Mouse (Mus musculus) heart, postnatal 10 days (tissue): Measurements from ENCODE around the gene Rpl41. TPM values are rescaled to one million over a fixed set of nuclear protein-coding genes. Genes with fewer than 3 reads are reported as not detected.

ENCODE experiments used
- DNase-seq, 2 experiments: peaks; one replicate each; pipeline ENCODE4 v3.0.0; 2021
- intact Hi-C: fragments of 180-260 bp; cut with DNase I; formaldehyde crosslinking; loops from one replicate; pipeline ENCODE4 v1.15.1; 2025
- microRNA-seq, 2 experiments: library from miRNA; unstranded; fragments of <30 nt; microRNA quantifications; one replicate each; pipeline ENCODE4 v1.2.0; 2022
- total RNA-seq, 2 experiments: library from RNA; stranded (reverse); gene quantifications; 2 replicates each; pipeline ENCODE4 v1.2.3; 2021

The Rpl41 gene
- total RNA-seq, 2 experiments from 2014 or later, result 2,064 to 2,152 TPM

GRCm38 (mm10) chr10:128504012-128504411, 45.1 kb downstream of the Rpl41 start:
- DNase-seq, result no peak
- intact Hi-C loops, result no loop called here

GRCm38 (mm10) chr10:128503532-128503931, 45.6 kb downstream of the Rpl41 start:
- no peak for DNase-seq
- intact Hi-C loops, result no loop called here

GRCm38 (mm10) chr10:128502341-128502740, 46.8 kb downstream of the Rpl41 start:
- DNase-seq, result peak in 1 of 2 experiments; percentile 35
- intact Hi-C loops, result no loop called here

GRCm38 (mm10) chr10:128499116-128499671, 49.9 kb downstream of the Rpl41 start:
- peak; percentile 81 to 85 for DNase-seq
- intact Hi-C loops, result loop anchor here (2.0 kb wide), 1 partner anchor 26 kb away; the partner anchor contains the start of gene Esyt1

GRCm38 (mm10) chr10:128498590-128498989, 50.5 kb downstream of the Rpl41 start, which contains the start of gene Myl6b:
Myl6b (minus strand) TSS chr10:128498685.
- intact Hi-C loops, result loop anchor here (2.0 kb wide), 1 partner anchor 26 kb away; the partner anchor contains the start of gene Esyt1
- peak; percentile 97 to 98 for DNase-seq

Small RNAs within 50 kb of the gene (microRNA-seq; reads per million reads assigned to microRNA genes)
- 0 to 0.35 reads per million in 2 experiments for gene Gm47275
- 0.24 to 0.35 reads per million in 2 experiments for gene Mir6916
- 0 to 0.47 reads per million in 2 experiments for gene Mir6917

Other genes with a start within 250 kb of the Rpl41 start
- gene Pan2, start 246.0 kb downstream of the Rpl41 start, total RNA-seq, result 10 to 100 TPM; 16.5 to 17.5 TPM
- 10 to 100 TPM; 78.3 to 95.1 TPM for gene Cnpy2, start 226.8 kb downstream of the Rpl41 start, total RNA-seq
- 1,000 to 10,000 TPM; 1,017 to 1,070 TPM for gene Cs, start 211.6 kb downstream of the Rpl41 start, total RNA-seq
- 100 to 1,000 TPM; 156 to 159 TPM for gene Coq10a, start 180.3 kb downstream of the Rpl41 start, total RNA-seq
- 10 to 100 TPM; 43.1 to 43.7 TPM for gene Ankrd52, start 172.2 kb downstream of the Rpl41 start, total RNA-seq
- not detected for gene Slc39a5, start 148.1 kb downstream of the Rpl41 start, total RNA-seq
- 10 to 100 TPM; 42.5 to 44.7 TPM for gene Nabp2, start 137.8 kb downstream of the Rpl41 start, total RNA-seq
- gene Rnf41, start 137.6 kb downstream of the Rpl41 start, total RNA-seq, result 10 to 100 TPM; 24.0 to 24.8 TPM
- 10 to 100 TPM; 83.6 to 95.9 TPM for gene Smarcc2, start 90.1 kb downstream of the Rpl41 start, total RNA-seq
- gene Myl6, start 55.2 kb downstream of the Rpl41 start, total RNA-seq, result 100 to 1,000 TPM; 500 to 506 TPM
- gene Myl6b, start 50.6 kb downstream of the Rpl41 start, total RNA-seq, result 1 to 10 TPM; 4.1 to 4.5 TPM
- 10 to 100 TPM; 28.5 to 29.9 TPM for gene Esyt1, start 23.4 kb downstream of the Rpl41 start, total RNA-seq
- gene Zc3h10, start 1.5 kb downstream of the Rpl41 start, total RNA-seq, result 10 to 100 TPM in 1 of 2 experiments, 1 to 10 TPM in 1; 9.8 to 10.1 TPM
- 10 to 100 TPM; 60.0 to 64.4 TPM for gene Pa2g4, start 16.7 kb upstream of the Rpl41 start, total RNA-seq
- gene Erbb3, start 40.3 kb upstream of the Rpl41 start, total RNA-seq, result 1 to 10 TPM; 7.7 to 8.6 TPM
- gene Rps26, start 77.4 kb upstream of the Rpl41 start, total RNA-seq, result 100 to 1,000 TPM; 395 TPM
- 1 to 10 TPM; 1.8 to 2.0 TPM for gene Ikzf4, start 96.7 kb upstream of the Rpl41 start, total RNA-seq
- gene Suox, start 124.8 kb upstream of the Rpl41 start, total RNA-seq, result 10 to 100 TPM; 14.4 to 16.3 TPM
- 10 to 100 TPM; 74.3 to 78.1 TPM for gene Rab5b, start 147.0 kb upstream of the Rpl41 start, total RNA-seq
- 1 to 10 TPM; 2.1 to 2.2 TPM for gene Pmel, start 154.9 kb upstream of the Rpl41 start, total RNA-seq
- gene Cdk2, start 155.7 kb upstream of the Rpl41 start, total RNA-seq, result 10 to 100 TPM; 30.6 to 36.4 TPM
- gene Dgka, start 195.6 kb upstream of the Rpl41 start, total RNA-seq, result 10 to 100 TPM; 10.3 to 11.9 TPM
- gene Pym1, start 198.6 kb upstream of the Rpl41 start, total RNA-seq, result 10 to 100 TPM; 14.5 to 18.4 TPM
- gene Mmp19, start 241.6 kb upstream of the Rpl41 start, total RNA-seq, result 1 to 10 TPM; 3.4 to 5.4 TPM